Mouse (Mus musculus) neutrophil, adult 59 days (primary cell): ENCODE results near the gene Dhx8. TPM values are rescaled to one million over a fixed set of nuclear protein-coding genes. Genes with fewer than 3 reads are reported as not detected.

ENCODE experiments used
- total RNA-seq, 2 experiments: library from RNA; stranded (reverse); gene quantifications; 1 replicate in 1 of 2; 2 replicates in 1 of 2; pipeline ENCODE4 v1.2.4; 2023

The Dhx8 gene
- total RNA-seq = 10 to 100 TPM; 40.0 to 44.7 TPM

GRCm38 (mm10) chr11:101732518-101733440 lies at the start of gene Dhx8:
Gene Dhx8 (plus strand): TSS chr11:101732919.

GRCm38 (mm10) chr11:101785143-101785851 lies 52.6 kb downstream of the Dhx8 start, which contains the start of gene Etv4:
Gene Etv4 (minus strand): TSS chr11:101785371.

Other genes with a start within 250 kb of the Dhx8 start
- 10 to 100 TPM; 15.6 to 19.0 TPM for gene Brca1, start 181.0 kb upstream of the Dhx8 start, total RNA-seq
- gene Nbr1, start 180.8 kb upstream of the Dhx8 start, total RNA-seq = 10 to 100 TPM; 73.5 to 93.1 TPM
- gene Tmem106a, start 150.7 kb upstream of the Dhx8 start, total RNA-seq = 10 to 100 TPM; 10.5 to 13.5 TPM
- not detected for gene Gm11634, start 133.7 kb upstream of the Dhx8 start, total RNA-seq
- 10 to 100 TPM; 12.2 to 18.4 TPM for gene Rdm1, start 105.7 kb upstream of the Dhx8 start, total RNA-seq
- gene Arl4d, start 67.4 kb upstream of the Dhx8 start, total RNA-seq = 1 to 10 TPM in 1 of 2 experiments, under 1 TPM in 1; 0.84 to 1.9 TPM
- gene Etv4, start 52.5 kb downstream of the Dhx8 start, total RNA-seq = not detected
- gene Meox1, start 161.5 kb downstream of the Dhx8 start, total RNA-seq = under 1 TPM in 1 of 2 experiments, not detected in 1; 0.26 TPM
- not detected for gene Sost, start 234.1 kb downstream of the Dhx8 start, total RNA-seq